Mouse (Mus musculus): Measurements from ENCODE around the gene Sez6l. TPM values are rescaled to one million over a fixed set of nuclear protein-coding genes. Genes with fewer than 3 reads are reported as not detected.

Sez6l gene
- under 1 TPM; 0.08 to 0.22 (median 0.17) TPM for total RNA-seq (2022)

DNA sequence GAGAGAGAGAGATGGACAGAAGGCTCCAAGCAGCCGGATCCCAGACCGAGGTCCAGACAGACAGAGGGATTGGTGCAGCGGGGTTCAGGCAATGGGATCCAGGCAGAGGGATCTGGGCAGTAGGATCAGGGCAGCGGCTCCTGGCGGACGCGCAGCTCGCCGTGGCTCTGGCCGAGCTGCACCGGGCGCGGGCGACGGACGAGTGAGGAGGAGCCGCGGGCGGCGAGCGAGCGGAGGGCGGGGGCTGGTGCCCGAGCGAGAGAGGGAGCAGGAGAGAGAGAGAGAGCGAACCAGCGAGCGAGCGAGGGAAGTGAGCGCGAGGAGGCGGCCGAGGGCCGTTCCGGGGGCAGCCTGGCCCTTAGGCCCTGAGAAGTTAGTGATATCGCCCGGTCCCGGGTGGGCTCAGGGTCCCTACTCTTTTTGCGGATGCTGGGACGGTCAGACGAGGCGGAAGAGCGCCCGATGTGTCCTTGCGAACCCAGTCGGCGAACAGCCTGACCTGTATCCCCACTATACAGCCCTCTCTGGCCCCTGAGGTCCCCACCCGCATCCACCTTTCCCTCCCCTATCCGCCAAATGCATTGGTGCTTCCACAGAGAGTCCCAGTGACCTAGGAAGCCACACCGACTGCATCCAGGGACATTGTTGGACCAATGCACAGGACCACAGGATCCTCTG is at the start of gene Sez6l:
Gene Sez6l (minus strand): TSS at position 193 of the 678 bp plus-strand sequence.
- no peak for DNase-seq (ENCODE audit: low spot score)

DNA sequence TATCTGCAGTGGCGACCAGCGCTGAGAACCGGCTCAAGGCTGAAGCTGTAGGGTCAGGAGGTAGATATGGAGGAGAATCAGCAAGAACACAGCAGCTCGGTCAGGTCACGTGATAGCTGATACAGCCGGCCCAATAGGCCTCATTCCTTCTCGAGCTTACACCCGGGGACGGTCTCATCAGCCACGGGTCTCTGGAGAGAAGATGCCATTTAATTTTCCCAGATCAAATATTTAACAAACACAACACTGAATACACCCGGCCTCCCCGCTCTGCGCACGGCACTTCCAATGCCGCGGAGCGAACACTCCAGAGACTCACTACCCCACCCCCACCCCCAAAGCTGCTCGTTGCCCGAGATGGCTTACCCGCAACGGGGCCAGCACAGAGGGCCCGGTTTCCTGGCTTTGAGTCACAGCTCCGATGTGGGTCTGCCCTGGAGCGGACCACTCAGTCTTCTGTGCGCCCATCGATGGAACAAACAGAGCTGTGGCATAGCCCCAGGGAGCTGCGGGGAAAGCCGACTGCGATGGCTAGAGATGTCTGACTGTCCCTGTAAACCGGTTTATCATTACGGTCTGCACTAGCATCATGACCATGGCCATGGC is 48.7 kb upstream of the Sez6l start:
- DNase-seq (ENCODE audit: low spot score), result no peak

DNA sequence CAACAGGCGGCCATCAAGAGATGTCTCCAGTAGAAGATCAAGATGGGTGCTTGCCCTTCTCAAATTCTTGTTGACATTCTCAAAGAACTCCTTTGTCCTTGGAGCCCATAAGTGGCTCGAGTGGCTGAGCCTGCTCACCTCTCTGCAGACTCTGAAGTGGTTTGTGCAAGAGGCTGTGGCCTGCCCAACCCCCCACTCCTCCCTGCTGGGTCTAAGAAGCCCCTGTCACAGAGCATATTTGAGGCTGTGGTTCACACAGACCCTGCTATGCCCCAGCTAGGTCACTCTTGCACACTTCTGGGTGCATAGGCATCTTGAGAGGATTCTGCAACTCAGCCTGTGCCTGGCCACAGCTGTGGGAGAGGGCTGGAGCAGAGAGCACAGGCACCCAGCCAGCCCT is 46.0 kb upstream of the Sez6l start:
- no peak for DNase-seq (ENCODE audit: low spot score)

DNA sequence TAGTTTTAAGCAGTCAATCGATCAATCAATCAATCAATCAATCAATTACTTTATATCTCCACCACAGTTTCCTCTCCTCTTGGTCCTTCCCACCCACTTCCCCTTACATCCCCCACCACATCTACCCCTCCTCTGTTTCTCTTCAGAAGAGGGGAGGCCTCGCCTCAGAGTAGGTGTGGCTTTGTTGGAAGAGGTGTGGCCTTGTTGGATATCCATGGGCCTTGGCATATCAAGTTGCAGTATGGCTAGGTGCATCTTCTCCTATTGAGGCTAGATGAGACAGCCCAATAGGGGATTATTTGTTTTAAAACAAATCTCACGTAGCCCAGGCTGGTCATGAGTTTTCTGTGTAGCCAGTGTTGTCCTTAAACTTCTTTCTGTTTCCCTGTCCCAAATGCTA is 43.3 kb upstream of the Sez6l start:
- no peak for DNase-seq (ENCODE audit: low spot score)

DNA sequence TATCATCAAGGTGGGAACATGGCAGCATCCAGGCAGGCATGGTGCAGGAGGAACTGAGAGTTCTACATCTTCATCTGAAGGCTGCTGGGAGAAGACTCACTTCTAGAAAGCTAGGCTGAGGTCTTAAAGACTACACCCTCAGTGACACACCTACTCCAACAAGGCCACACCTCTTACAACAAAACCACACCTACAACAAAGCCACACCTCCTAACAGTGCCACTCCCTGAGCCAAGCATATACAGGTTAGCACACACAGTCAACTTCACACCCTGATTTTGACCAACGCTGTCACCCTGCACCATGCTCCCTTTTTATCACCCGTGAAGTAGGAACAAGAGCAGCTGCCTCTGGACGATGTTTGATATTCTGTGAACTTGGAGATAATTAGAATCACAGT is 42.4 kb upstream of the Sez6l start:
- DNase-seq (ENCODE audit: low spot score), result no peak

DNA sequence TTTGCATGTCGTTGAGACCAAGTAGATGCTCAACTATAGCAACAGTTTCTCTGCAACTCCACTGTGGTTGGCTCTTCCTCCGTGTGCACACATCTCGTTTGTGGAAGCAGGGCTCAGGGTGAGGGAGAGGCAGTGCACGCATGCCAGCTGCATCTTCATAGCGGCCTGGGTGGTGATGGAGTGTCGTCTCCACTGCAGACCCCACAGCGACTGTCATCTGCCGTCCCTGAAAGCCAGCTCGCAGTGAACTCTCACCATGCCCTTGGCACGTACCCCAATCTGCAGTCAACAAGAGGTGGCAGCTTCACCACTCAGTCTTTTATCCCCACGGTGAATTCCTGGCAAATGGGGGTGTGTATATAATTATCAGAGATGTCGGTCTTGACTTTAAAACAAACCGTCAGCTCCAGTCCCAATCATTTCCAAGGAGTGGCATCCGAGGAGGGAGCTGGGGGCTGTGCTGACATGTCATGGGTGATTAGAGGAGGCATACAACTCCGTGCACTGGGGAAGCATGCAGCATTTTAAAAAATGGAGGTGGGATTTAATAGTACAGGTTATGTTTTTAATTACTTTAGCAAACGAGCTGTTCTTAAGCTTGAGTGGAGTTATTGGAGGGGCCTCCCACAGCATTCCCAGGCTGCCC is 40.7 kb upstream of the Sez6l start:
- no peak for DNase-seq (ENCODE audit: low spot score)

DNA sequence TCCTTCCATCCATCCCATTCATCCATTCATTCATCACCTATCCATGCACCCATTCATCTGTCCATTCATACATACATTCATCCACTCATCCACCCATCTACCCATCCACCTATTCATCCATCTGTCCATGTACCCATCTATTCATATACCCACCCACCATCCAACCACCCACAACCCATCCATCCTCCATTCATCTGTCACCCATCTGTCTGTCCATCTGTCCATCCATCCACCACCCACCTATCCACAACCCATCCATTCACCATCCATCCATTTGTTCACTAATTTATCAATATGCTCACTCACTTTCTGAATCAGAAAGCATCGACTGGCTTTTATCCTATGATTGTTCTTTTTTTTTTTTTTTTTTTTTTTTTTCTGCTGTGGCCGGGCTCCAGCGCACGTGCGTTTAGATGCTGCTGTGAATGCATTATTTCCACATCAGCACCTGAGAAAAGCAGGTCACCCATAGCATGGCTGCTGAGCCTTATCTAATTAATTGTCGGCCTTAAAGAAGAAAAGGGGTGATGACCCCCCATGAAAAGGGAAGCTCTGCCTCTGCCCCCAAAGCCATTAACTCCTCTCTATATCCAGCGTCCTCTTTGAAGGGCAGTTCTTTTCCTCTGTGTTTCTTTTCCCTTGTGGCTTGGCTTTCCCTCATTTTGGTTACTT is 39.1 kb upstream of the Sez6l start:
- DNase-seq (ENCODE audit: low spot score), result no peak

DNA sequence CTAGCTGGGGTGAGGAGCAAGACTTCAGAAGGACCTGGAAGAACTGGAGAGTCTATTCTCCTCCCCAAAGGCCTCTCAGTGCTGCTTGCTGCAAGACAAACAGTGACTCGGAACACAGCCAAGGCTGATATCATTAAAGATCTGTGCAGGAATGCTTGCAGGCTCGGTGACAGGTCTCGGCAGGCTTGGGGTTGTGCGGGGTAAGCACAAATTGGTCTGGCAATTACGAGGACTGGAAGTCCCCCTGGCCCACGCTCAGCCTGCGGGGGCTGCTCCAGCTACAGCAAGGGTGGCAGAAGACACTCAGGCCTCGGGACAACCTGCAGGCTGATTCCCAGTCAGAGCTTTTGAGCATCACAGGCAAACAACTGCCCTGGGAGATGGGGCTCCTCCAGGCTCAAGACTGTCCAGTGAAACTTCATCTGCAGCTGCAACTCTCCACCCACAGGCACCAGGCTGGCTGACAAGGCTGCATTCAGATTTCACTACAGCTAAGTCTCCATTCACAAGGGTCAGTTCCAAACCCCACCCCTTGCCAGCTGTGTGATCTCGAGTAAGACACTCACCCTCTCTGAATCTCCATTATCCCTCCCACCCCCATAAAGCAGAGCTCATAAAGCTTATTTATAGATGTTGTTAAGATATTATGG is 31.0 kb upstream of the Sez6l start:
- no peak for DNase-seq (ENCODE audit: low spot score)

DNA sequence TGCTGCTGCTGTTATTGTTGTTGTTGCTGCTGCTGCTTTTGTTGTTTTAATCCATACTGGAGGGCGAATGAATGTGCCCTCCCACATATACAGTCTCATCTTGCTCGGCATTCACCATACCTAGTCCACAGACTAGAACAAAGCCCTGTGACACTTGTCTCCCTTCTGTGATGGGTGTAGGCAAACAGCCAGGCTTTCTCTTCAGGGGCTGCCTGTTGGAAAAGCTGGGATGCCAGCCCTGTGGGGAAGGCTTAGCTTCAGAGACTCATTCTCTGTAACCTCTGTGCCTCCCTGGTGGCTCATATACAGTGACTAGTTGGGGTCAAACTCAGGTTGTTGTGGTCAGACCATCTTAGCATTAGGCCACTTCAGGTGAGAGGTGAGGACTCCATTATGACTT is 30.1 kb upstream of the Sez6l start:
- DNase-seq (ENCODE audit: low spot score), result no peak

DNA sequence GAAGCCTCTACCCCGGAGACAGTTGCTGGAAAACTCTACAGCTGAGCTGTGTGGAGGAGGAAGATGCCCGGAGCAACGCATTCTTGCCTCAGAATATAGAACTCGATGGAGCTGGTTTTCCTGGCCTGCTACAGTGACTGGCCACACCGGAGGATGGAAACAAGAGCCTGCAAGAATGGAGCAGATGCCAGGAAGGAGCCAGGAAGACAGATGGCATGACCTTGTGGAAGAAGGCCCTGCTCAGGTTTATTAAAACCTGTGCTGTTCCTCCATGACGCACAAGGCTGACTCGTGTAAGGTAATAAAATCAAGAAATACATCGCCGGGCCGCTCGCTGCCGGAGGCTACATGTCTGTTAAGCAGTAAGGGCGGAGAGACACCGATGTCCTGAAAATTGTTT is 28.4 kb upstream of the Sez6l start:
- DNase-seq (ENCODE audit: low spot score), result no peak

DNA sequence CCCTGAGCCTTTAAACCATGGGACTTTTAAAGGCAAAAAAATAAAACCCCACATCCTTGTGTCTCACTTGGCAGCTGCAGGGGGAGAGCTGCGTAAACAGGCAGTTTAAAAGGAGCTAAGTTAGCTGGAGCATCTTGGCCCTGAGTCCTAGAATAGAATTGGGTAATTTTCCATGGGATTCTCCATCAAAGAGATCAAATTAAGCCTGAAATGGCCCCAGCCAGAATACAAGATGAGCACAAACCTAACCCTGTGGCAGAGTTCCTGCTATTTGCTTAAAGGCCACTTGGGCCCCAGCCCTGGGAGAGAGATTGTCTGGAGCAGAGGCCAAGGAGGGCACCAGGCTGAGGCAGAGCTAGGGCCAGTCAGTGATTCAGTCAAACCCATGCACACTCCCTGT is 27.3 kb upstream of the Sez6l start:
- DNase-seq (ENCODE audit: low spot score), result no peak

DNA sequence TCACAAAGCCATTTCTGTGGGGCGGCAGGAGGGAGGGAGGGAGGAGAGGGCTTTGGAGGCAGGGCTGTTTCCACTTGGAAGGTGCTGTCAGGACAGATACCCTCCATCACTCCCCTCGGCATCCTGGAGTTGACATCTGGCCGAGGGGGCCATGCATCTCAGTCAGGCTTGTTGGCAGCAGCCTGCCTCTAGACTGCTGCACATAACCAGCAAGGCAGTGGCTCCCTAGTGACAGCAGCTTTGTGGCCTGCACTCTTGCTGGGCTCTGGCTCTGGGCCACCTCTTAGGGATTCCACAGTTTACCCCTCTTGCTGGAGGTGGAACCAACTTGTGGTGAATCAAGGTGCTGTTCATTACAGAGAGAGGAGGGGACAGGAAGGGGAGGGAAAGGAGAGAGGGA is 26.6 kb upstream of the Sez6l start:
- no peak for DNase-seq (ENCODE audit: low spot score)

DNA sequence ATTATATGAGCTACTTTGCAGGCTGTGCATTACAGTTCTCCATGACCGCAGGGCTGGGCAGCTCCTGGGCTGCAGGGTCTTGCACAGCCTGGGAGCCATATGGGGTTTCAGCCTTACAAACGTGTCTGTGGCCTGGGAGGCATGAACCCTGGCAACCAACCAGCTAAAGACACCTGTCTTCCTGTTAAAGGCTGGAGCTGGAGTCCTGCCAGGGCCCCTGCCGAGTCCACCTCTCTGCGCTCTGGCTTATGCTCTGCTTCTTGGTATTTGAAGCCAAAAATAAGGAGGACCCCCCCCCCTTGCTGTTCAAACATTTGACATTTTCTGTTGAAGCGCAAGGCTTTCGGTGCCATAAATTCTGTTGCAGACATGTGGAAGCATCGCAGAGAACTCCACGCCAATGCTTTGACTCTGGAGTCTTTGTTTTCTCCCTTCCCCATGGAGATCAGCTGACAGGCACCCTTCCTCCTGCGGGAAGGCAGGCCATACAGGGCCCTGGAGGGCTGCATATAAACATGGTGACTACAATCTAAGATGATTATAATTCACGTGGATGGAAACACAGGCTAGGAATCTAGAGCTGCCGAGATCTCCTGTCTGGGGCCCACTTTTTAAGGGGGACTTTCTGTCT is 23.4 kb upstream of the Sez6l start:
- DNase-seq (ENCODE audit: low spot score), result no peak

DNA sequence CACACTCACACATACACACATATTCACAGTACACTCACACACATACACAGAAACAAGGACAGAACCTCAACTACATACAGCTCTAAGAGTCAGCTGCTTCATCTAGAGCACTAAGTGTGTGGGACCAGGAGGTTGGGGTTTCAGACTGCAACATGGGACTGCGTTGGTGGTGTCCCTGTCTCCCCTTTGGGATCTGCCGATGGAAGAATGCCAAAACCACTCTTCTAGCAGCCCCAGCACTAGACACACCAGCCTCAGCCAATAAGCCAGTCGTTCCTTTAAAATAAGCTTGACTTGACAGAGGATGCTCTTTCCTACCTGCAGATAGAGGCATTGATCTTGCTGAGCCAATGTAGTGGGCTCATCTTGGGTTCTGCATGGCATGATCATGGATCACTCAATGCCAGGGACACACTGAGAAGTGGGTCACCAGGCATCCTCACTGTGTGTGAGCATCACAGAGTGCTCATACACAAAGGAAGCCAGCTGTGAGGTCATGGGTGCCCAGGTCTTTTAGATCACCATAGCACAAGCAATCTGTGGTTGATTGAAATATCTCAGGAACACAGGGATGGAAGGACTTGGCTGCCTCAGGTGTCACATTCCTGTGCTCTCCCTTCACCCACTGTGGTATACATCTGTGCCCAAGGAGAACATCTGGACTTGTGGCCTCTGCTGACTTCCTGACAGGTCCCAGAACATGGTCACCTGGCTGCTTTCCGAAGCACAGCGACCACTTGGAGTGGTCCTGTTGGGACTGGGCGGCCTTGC is 22.7 kb upstream of the Sez6l start:
- no peak for DNase-seq (ENCODE audit: low spot score)

DNA sequence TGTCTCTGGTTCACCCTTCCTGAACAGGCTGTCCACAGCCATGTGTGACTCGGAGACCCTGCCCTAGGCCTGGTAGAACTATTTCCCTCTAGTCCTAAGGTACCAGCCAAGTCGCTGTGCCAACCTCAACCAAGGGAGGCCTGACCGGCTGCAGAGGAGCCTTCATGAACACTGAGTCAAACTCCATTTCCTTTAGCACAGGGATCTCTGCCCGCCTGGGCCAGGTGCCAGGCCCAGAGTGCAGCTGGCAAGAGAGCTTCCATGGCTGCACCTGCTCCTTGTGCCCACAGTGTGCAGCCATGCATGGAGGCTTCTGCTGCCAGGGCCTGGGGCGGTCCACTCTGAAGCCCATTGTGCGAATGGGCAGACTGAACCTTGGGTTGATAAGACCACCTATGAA is 20.9 kb upstream of the Sez6l start:
- no peak for DNase-seq (ENCODE audit: low spot score)

DNA sequence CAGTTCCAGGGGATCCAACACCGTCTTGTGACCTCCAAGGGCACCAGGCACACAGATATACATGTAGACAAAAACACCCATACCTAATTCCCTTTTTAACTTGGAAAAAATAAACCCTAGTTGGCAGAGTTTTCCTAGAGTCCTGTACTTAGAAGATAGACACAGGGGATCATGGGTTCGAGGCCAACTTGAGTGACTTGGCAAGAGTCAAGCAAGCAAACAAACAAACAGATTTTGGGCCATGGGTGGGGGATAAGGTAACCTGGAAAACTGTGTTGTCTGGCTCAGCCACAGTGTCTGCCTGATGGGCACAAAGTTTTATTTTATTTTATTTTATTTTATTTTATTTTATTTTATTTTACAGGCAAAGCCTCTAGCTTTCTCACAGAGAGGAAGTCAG is 20.3 kb upstream of the Sez6l start:
- DNase-seq (ENCODE audit: low spot score), result no peak

DNA sequence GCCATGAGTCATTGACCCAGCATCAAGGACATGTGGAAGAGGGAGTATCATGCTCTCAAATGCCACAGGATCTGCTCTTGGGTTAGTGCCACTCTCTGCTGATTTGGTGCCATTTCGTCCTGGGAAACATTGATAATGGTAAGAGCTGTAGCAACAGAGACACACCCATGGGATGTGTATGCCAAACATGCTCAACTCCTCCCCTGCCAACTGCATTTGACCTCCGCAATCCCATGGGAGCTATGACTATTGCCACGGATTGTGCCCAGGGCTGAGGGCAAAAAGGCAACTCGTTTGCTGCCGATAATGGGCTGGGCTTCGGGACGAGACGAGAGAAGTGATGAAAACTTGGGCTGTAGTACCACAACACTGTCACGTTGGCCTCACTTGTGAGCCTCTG is 19.7 kb upstream of the Sez6l start:
- DNase-seq (ENCODE audit: low spot score), result no peak

DNA sequence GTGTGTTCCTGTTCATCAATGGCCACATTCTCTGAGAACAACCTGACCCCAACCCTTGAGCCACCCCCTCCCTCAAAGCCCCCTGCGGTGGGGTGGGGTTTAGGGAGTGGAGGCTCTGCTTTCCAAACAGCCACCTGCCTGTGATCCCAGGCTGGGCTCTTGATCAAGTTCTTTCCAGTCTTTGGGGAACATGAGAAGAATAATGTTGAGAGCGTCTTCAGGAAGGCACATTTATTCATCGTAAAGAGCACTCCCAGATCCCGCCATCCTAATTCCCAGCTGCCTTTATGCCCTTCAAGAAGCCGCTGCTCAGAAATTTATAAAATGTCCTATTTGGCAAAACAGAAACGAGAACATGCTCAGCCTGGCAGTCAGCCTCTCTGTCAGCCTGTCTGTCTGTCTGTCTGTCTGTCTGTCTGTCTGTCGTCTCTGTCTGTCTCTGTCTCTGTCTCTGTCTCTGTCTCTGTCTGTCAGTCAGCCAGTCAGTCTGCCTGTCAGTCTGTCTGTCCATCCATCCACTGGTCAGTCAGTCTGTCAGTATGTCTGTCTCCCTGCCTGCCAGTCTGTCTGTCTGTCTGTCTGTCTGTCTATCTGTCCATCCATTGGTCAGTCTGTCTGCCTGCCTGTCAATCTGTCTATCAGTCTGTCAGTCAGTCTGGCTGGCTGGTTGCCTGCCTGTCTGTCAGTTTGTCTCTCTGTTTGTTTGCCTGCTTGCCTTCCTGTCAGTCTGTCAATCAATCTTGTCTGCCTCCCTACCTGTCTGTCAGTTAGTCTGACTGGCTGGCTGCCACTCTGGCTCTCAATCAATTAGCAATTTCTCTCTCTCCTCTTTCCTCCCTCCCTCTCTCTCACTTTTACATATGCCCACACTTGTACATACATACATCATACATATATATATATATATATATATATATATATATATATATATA is 19.0 kb upstream of the Sez6l start:
- no peak for DNase-seq (ENCODE audit: low spot score)

DNA sequence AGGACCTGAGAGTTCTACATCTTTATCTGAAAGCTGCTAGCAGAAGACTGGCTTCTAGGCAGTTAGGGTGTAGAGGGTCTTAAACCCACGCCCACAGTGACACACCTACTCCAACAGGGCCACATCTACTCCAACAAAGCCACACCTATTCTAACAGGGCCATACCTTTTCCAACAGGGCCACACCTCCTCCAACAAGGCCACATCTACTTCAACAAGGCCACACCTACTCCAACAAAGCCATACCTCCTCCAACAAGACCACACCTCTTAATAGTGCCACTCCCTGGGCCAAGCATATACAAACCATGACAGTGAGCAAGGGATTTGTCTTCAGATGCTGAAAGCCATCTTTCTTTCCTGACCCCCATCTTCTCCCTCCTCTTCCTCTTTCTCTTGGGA is 14.7 kb upstream of the Sez6l start:
- no peak for DNase-seq (ENCODE audit: low spot score)

DNA sequence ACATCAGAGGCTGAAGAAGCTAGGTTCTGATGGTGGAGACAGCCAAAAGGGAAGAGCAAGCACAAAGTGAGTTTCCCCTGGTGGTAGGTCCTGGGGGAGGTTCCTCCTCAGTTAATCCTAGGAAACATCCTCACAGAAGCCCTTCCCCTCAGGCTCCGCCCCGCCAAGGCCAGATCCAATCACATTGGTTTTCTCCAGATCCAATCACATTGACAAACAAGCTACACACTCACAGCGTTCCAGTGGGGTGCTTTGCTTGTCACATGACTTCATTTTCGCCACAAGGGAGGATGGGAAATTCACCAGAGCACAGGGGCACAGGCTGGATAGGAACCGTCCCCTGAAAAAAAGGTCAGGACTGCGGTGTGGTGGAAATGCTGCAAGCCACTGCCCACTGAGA is 9.1 kb upstream of the Sez6l start:
- no peak for DNase-seq (ENCODE audit: low spot score)
